Mouse (Mus musculus) myocyte (in vitro differentiated cells): Measurements from ENCODE around the gene Efs. TPM values are rescaled to one million over a fixed set of nuclear protein-coding genes. Genes with fewer than 3 reads are reported as not detected.

Experiments used
- H3K27me3 ChIP-seq: one replicate; pipeline ENCODE4 v1.6.1; 2011; ENCODE audit not compliant: control insufficient read depth, insufficient read depth, insufficient read length
- H3K36me3 ChIP-seq: one replicate; pipeline ENCODE4 v1.6.1; 2011; ENCODE audit not compliant: control insufficient read depth, insufficient read depth
- H3K4me2 ChIP-seq: one replicate; pipeline ENCODE4 v1.6.1; 2011; ENCODE audit warnings: low read depth, control low read depth
- H3K4me3 ChIP-seq: one replicate; pipeline ENCODE4 v1.5.1; 2011; ENCODE audit warnings: mild to moderate bottlenecking, control low read depth, moderate library complexity
- H3K79me2 ChIP-seq: one replicate; pipeline ENCODE4 v1.6.1; 2011; ENCODE audit not compliant: control insufficient read depth, insufficient read depth
- H3ac ChIP-seq: one replicate; pipeline ENCODE4 v1.6.1; 2011; ENCODE audit not compliant: control insufficient read depth, insufficient read length
- CEBPB ChIP-seq: IDR thresholded peaks from 2 replicates; pipeline ENCODE4 v1.6.1; 2011; ENCODE audit warnings: mild to moderate bottlenecking, moderate library complexity; ENCODE audit not compliant: poor library complexity, insufficient read depth, severe bottlenecking
- E2F4 ChIP-seq: IDR thresholded peaks from one replicate; pipeline ENCODE4 v1.6.1; 2011; ENCODE audit warnings: mild to moderate bottlenecking, control low read depth, moderate library complexity; ENCODE audit not compliant: insufficient read depth
- MAX ChIP-seq: IDR thresholded peaks from one replicate; pipeline ENCODE4 v1.6.1; 2011; ENCODE audit warnings: low read depth, mild to moderate bottlenecking, control low read depth
- MYOD1 ChIP-seq, 3 experiments: IDR thresholded peaks; one replicate each; pipeline ENCODE4 v1.6.1; 2011; ENCODE audit warnings: control low read depth in 2 of 3, low read depth in 2 of 3, mild to moderate bottlenecking in 2 of 3, moderate library complexity in 1 of 3; ENCODE audit not compliant: insufficient read length in 2 of 3, control insufficient read depth in 1 of 3
- MYOG ChIP-seq, 3 experiments: IDR thresholded peaks; one replicate each; pipeline ENCODE4 v1.6.1; 2011; ENCODE audit warnings: control low read depth in 2 of 3, low read depth in 2 of 3, mild to moderate bottlenecking in 2 of 3; ENCODE audit not compliant: insufficient read length in 2 of 3, control insufficient read depth in 1 of 3, insufficient read depth in 1 of 3
- POLR2A ChIP-seq: IDR thresholded peaks from one replicate; pipeline ENCODE4 v1.6.1; 2011; ENCODE audit warnings: low read depth, mild to moderate bottlenecking, control low read depth, moderate library complexity; ENCODE audit not compliant: insufficient read length
- POLR2AphosphoS2 ChIP-seq: IDR thresholded peaks from one replicate; pipeline ENCODE4 v1.6.1; 2011; ENCODE audit warnings: low read depth, control low read depth; ENCODE audit not compliant: insufficient read length
- REST ChIP-seq: IDR thresholded peaks from one replicate; pipeline ENCODE4 v1.6.1; 2011; ENCODE audit warnings: mild to moderate bottlenecking, control low read depth, moderate library complexity; ENCODE audit not compliant: insufficient read depth, insufficient read length
- SRF ChIP-seq: IDR thresholded peaks from one replicate; pipeline ENCODE4 v1.6.1; 2011; ENCODE audit warnings: low read depth; ENCODE audit not compliant: control insufficient read depth, insufficient read length
- TCF12 ChIP-seq: IDR thresholded peaks from one replicate; pipeline ENCODE4 v1.6.1; 2011; ENCODE audit warnings: mild to moderate bottlenecking, control low read depth; ENCODE audit not compliant: poor library complexity, insufficient read depth, severe bottlenecking
- TCF3 ChIP-seq: IDR thresholded peaks from one replicate; pipeline ENCODE4 v1.6.1; 2011; ENCODE audit warnings: low read depth, control low read depth; ENCODE audit not compliant: insufficient read length
- USF1 ChIP-seq: IDR thresholded peaks from one replicate; pipeline ENCODE4 v1.6.1; 2011; ENCODE audit warnings: low read depth, mild to moderate bottlenecking, control low read depth, moderate library complexity
- polyA plus RNA-seq: library from polyadenylated mRNA; unstranded; fragments of >200 nt; fragmentation: generic; extraction: Trizol; gene quantifications from one replicate; pipeline ENCODE4 v1.2.1, GENCODE M21; 2012; ENCODE audit warnings: missing spikeins

Efs gene
- polyA plus RNA-seq, 1 experiment, result 0.95 TPM

GRCm38 (mm10) chr14:54939434-54940175 lies 13.7 kb upstream of the Efs start:
- Histone ChIP-seq H3K79me2 (no peaks in the 10 kb centered on the region), H3K4me3 (no peak overlapping the region), H3K36me3 (no peaks in the 10 kb centered on the region), H3K27me3 (peaks cover 22% of the 10 kb centered on the region), H3K4me2 (no peak overlapping the region), H3ac (no peak overlapping the region)
- TF ChIP-seq E2F4 (no peak), REST (no peak), TCF12 (no peak)

- H3K27me3 ChIP-seq, result peaks cover 21% of the 10 kb centered on the region
- H3K4me2 ChIP-seq, result no peak overlapping the region
- no peak for TF ChIP-seq POLR2AphosphoS2
- TF ChIP-seq MYOD1 (IDR thresholded peaks at IDR 0.05; ENCODE audit: control insufficient read depth in 1 of 3, insufficient read length in 2 of 3, low read depth in 2 of 3), result no peak
- TF ChIP-seq TCF12, result no peak
- TF ChIP-seq TCF3, result no peak
- no peak overlapping the region for H3ac ChIP-seq
- H3K4me3 ChIP-seq, result no peak overlapping the region
- H3K79me2 ChIP-seq, result no peaks in the 10 kb centered on the region
- no peaks in the 10 kb centered on the region for H3K36me3 ChIP-seq
These were observed 12.7 kb upstream of the Efs start for GRCm38 (mm10) chr14:54938431-54939219.

GRCm38 (mm10) chr14:54937361-54938182 lies 11.6 kb upstream of the Efs start:
- Histone ChIP-seq H3K27me3 (peaks cover 21% of the 10 kb centered on the region), H3K4me2 (no peak overlapping the region), H3K4me3 (no peak overlapping the region), H3K36me3 (no peaks in the 10 kb centered on the region), H3K79me2 (no peaks in the 10 kb centered on the region), H3ac (no peak overlapping the region)
- no peak for TF ChIP-seq MYOG (IDR thresholded peaks at IDR 0.05; ENCODE audit: control insufficient read depth in 1 of 3, insufficient read depth in 1 of 3, insufficient read length in 2 of 3, low read depth in 2 of 3)
- no peak for TF ChIP-seq REST
- TF ChIP-seq MYOD1 (IDR thresholded peaks at IDR 0.05; ENCODE audit: control insufficient read depth in 1 of 3, insufficient read length in 2 of 3, low read depth in 2 of 3), result no peak
- no peak for TF ChIP-seq E2F4
- TF ChIP-seq SRF, result no peak
- no peak for TF ChIP-seq TCF12
- TF ChIP-seq USF1, result no peak
- TF ChIP-seq CEBPB, result no peak
- TF ChIP-seq POLR2A, result no peak
- TF ChIP-seq MAX, result no peak
- no peak for TF ChIP-seq POLR2AphosphoS2
- TF ChIP-seq TCF3, result no peak

GRCm38 (mm10) chr14:54936831-54937160 lies 10.9 kb upstream of the Efs start:
- Histone ChIP-seq H3ac (no peak overlapping the region), H3K27me3 (peaks cover 21% of the 10 kb centered on the region), H3K4me2 (no peak overlapping the region), H3K36me3 (no peaks in the 10 kb centered on the region), H3K4me3 (no peak overlapping the region), H3K79me2 (no peaks in the 10 kb centered on the region)
- TF ChIP-seq MYOD1 (IDR thresholded peaks at IDR 0.05; ENCODE audit: control insufficient read depth in 1 of 3, insufficient read length in 2 of 3, low read depth in 2 of 3) (no peak), MAX (no peak), REST (no peak), TCF3 (no peak), USF1 (no peak), SRF (no peak), MYOG (IDR thresholded peaks at IDR 0.05; ENCODE audit: control insufficient read depth in 1 of 3, insufficient read depth in 1 of 3, insufficient read length in 2 of 3, low read depth in 2 of 3) (no peak), CEBPB (no peak), POLR2A (no peak), TCF12 (no peak), POLR2AphosphoS2 (no peak), E2F4 (no peak)
